Mouse (Mus musculus): ENCODE results near the gene Pou2f3. TPM values are rescaled to one million over a fixed set of nuclear protein-coding genes. Genes with fewer than 3 reads are reported as not detected.

Gene Pou2f3
- total and polyA plus RNA-seq, 3 experiments = not detected

DNA sequence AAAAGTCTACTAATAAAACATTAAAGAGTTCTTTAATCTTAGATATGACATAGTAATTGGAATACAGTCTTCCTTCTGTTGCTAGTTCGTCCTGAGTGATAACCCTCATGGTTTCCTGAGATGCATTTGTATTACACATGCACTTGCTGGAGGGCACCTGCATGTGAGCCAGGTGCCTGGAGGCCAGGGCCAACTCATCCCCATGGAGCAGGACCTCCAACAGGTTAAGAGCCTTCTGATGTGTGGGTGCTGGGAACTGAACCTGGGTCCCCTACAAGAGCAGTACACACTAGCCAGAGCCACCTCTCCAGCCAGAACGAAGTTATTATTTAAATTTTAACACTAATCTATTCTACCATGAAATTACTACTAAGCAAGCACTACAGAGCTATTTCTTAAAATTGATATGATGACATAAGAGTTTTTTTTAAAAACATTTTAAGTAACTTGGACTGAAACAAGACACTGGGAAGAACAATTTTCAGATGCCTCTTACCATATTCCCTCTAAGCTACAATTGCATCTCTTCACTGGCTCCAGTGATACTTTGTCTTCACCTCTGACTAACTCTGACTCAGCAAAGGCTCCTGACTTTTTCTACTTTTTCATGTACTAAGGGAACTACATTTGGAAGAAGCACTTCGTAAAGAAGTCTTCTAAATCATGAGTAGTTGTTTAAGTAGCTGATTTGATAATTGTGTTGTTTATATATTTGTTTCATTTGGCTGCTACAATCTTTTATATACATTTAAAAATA, 112.2 kb downstream of the Pou2f3 start:
- peaks cover 39% of the 10 kb centered on the region for H3K79me2 ChIP-seq (ENCODE audit: control insufficient read depth, insufficient read depth, low read length, poor library complexity)
- TF ChIP-seq BHLHE40 (IDR thresholded peaks at IDR 0.05; ENCODE audit: borderline replicate concordance, low read depth, low read length) (no peak), CHD1 (IDR thresholded peaks at IDR 0.05; ENCODE audit: low read depth, low read length) (no peak), NRF1 (IDR thresholded peaks at IDR 0.05; ENCODE audit: insufficient read depth, low read depth, low read length, poor library complexity, severe bottlenecking) (no peak), ZC3H11A (IDR thresholded peaks at IDR 0.05; ENCODE audit: low read depth, low read length) (no peak), POLR2A (IDR thresholded peaks at IDR 0.05; ENCODE audit: control insufficient read depth in 1 of 2, insufficient read depth in 1 of 2, low read depth in 1 of 2, low read length in 2 of 2, poor library complexity in 1 of 2) (no peak), MYC (IDR thresholded peaks at IDR 0.05; ENCODE audit: low read depth, low read length) (no peak), MAZ (IDR thresholded peaks at IDR 0.05; ENCODE audit: low read depth, low read length) (no peak), POLR2AphosphoS5 (IDR thresholded peaks at IDR 0.05; ENCODE audit: borderline replicate concordance, low read depth, low read length) (no peak), TAL1 (IDR thresholded peaks at IDR 0.05; ENCODE audit: low read length) (no peak), E2F4 (IDR thresholded peaks at IDR 0.05; ENCODE audit: borderline replicate concordance, low read depth, low read length) (no peak), GABPA (IDR thresholded peaks at IDR 0.05; ENCODE audit: low read depth, low read length) (no peak), CHD2 (IDR thresholded peaks at IDR 0.05; ENCODE audit: low read length) (no peak), RCOR1 (IDR thresholded peaks at IDR 0.05; ENCODE audit: low read depth, low read length) (no peak), ELF1 (IDR thresholded peaks at IDR 0.05; ENCODE audit: low read depth, low read length) (no peak), MAX (IDR thresholded peaks at IDR 0.05; ENCODE audit: low read length) (no peak), MXI1 (IDR thresholded peaks at IDR 0.05; ENCODE audit: low read depth, low read length) (no peak), MEF2A (IDR thresholded peaks at IDR 0.05; ENCODE audit: extremely low read depth, insufficient replicate concordance, low read depth, low read length, poor library complexity, severe bottlenecking) (no peak)
- no peak overlapping the region for H3K9ac ChIP-seq (ENCODE audit: control insufficient read depth, low read depth, low read length, poor library complexity, severe bottlenecking)
- peak; percentile 23 for DNase-seq (ENCODE audit: low read depth, low spot score)
- no peaks in the 10 kb centered on the region for H3K27me3 ChIP-seq (ENCODE audit: control insufficient read depth in 1 of 2, insufficient read depth in 2 of 2, low read length in 2 of 2)
- peaks cover 10 to 23% of the 10 kb centered on the region in 2 experiments for H3K4me1 ChIP-seq (ENCODE audit: control insufficient read depth in 1 of 2, insufficient read depth in 2 of 2, low read length in 2 of 2)
- no peak overlapping the region for H3K27ac ChIP-seq (ENCODE audit: control insufficient read depth, low read depth, low read length)
- H3K36me3 ChIP-seq (ENCODE audit: control insufficient read depth in 1 of 2, insufficient read depth in 2 of 2, low read length in 2 of 2) = peaks cover 0 to 53% of the 10 kb centered on the region in 2 experiments; a peak in 3 of 4 replicates
- no peak overlapping the region for H3K4me3 ChIP-seq (ENCODE audit: control insufficient read depth in 1 of 2, insufficient read depth in 1 of 2, low read depth in 2 of 2, low read length in 2 of 2)
- no peaks in the 10 kb centered on the region for H3K9me3 ChIP-seq (replicated peaks; ENCODE audit: insufficient read depth, low read length)

DNA sequence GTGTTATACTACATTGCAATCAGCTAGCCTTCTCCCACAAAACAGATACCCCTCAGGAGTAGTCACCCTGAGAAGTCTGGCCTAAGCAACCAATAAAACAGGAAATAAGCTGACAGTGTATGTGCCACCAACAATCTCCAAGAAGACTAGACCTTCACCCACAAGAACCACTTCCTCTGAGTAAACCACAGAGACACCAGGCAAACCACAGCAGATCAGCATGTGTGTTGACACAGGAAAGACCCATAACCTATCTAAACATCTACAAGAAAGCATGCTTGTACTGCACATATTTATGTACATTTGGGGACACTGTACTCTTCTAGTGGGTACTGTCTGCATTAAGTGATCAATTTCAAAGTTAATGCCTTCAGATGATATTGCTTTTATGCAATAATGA, 113.8 kb downstream of the Pou2f3 start:
- H3K9me3 ChIP-seq (replicated peaks; ENCODE audit: insufficient read depth, low read length) = no peaks in the 10 kb centered on the region

More for the DNA sequence above, 113.8 kb downstream of the Pou2f3 start:
- TF ChIP-seq MAFK (IDR thresholded peaks at IDR 0.05; ENCODE audit: borderline replicate concordance, low read depth, low read length) (peak; percentile 92; the same call in 1 of the 2 replicates), BHLHE40 (IDR thresholded peaks at IDR 0.05; ENCODE audit: borderline replicate concordance, low read depth, low read length) (peak; percentile 72; the same call in 1 of the 2 replicates), MYC (IDR thresholded peaks at IDR 0.05; ENCODE audit: low read depth, low read length) (peak; percentile 93), CHD1 (IDR thresholded peaks at IDR 0.05; ENCODE audit: low read depth, low read length) (no peak), ZC3H11A (IDR thresholded peaks at IDR 0.05; ENCODE audit: low read depth, low read length) (no peak), SIN3A (IDR thresholded peaks at IDR 0.05; ENCODE audit: low read length) (peak; percentile 94), RCOR1 (IDR thresholded peaks at IDR 0.05; ENCODE audit: low read depth, low read length) (peak; percentile 98), TBP (IDR thresholded peaks at IDR 0.05; ENCODE audit: low read depth, low read length) (peak; percentile 12; the same call in 1 of the 2 replicates), GATA1 (IDR thresholded peaks at IDR 0.05; ENCODE audit: low read depth, low read length) (peak; percentile 82), EP300 (IDR thresholded peaks at IDR 0.05; ENCODE audit: low read depth in 1 of 2, low read length in 2 of 2) (peak; percentile 91 to 94), NELFE (IDR thresholded peaks at IDR 0.05; ENCODE audit: low read depth, low read length) (no peak), TCF12 (IDR thresholded peaks at IDR 0.05; ENCODE audit: low read depth, low read length) (peak; percentile 80), MAZ (IDR thresholded peaks at IDR 0.05; ENCODE audit: low read depth, low read length) (no peak), ETS1 (IDR thresholded peaks at IDR 0.05; ENCODE audit: low read depth, low read length) (peak; percentile 96), MXI1 (IDR thresholded peaks at IDR 0.05; ENCODE audit: low read depth, low read length) (peak; percentile 90), USF2 (IDR thresholded peaks at IDR 0.05; ENCODE audit: borderline replicate concordance in 1 of 2, insufficient read depth in 1 of 2, low read depth in 1 of 2, low read length in 2 of 2) (no peak), MAX (IDR thresholded peaks at IDR 0.05; ENCODE audit: low read length) (peak; percentile 81), TAL1 (IDR thresholded peaks at IDR 0.05; ENCODE audit: low read length) (peak; percentile 86), SMC3 (IDR thresholded peaks at IDR 0.05; ENCODE audit: low read depth, low read length) (no peak), ELF1 (IDR thresholded peaks at IDR 0.05; ENCODE audit: low read depth, low read length) (no peak)
- Histone ChIP-seq H3K9ac (ENCODE audit: control insufficient read depth, low read depth, low read length, poor library complexity, severe bottlenecking) (no peak overlapping the region), H3K27ac (ENCODE audit: control insufficient read depth, low read depth, low read length) (no peak overlapping the region), H3K36me3 (ENCODE audit: control insufficient read depth in 1 of 2, insufficient read depth in 2 of 2, low read length in 2 of 2) (peaks cover 0 to 44% of the 10 kb centered on the region in 2 experiments; a peak in 3 of 4 replicates), H3K27me3 (ENCODE audit: control insufficient read depth in 1 of 2, insufficient read depth in 2 of 2, low read length in 2 of 2) (no peaks in the 10 kb centered on the region), H3K4me1 (ENCODE audit: control insufficient read depth in 1 of 2, insufficient read depth in 2 of 2, low read length in 2 of 2) (peaks cover 10 to 21% of the 10 kb centered on the region in 2 experiments), H3K79me2 (ENCODE audit: control insufficient read depth, insufficient read depth, low read length, poor library complexity) (peaks cover 46% of the 10 kb centered on the region), H3K4me3 (ENCODE audit: control insufficient read depth in 1 of 2, insufficient read depth in 1 of 2, low read depth in 2 of 2, low read length in 2 of 2) (no peak overlapping the region)
- DNase-seq (ENCODE audit: low read depth, low spot score) = peak; percentile 93

All from MEL (cell line).